Mouse (Mus musculus) liver, embryonic 15.5 days (tissue): ENCODE measurements at regions not wholly inside any gene's neighbourhood (a gene's known extent, or its start where the extent isn't known, plus 50 kb on each side); places are given as distances from the start of the nearest gene placed in this dataset.

ENCODE experiments used
- ATAC-seq: fragments of 200-750 bp; cut with Nextera tagmentation; 2 replicates; pipeline ENCODE4 v1.8.0; 2017; ENCODE audit warnings: moderate number of reproducible peaks, mild to moderate bottlenecking, moderate library complexity; ENCODE audit not compliant: insufficient read depth
- H3K27ac ChIP-seq: fragments of 300-500 bp; sonication (generic); replicated peaks from 2 replicates; pipeline ENCODE4 v1.5.1; 2015; ENCODE audit warnings: mild to moderate bottlenecking, inconsistent platforms
- H3K27me3 ChIP-seq: fragments of 300-500 bp; sonication (generic); 2 replicates; pipeline ENCODE4 v1.6.1; 2015; ENCODE audit warnings: mild to moderate bottlenecking, inconsistent platforms
- H3K36me3 ChIP-seq: fragments of 300-500 bp; sonication (generic); replicated peaks from 2 replicates; pipeline ENCODE4 v1.6.1; 2015; ENCODE audit warnings: moderate library complexity, mild to moderate bottlenecking, inconsistent platforms
- H3K4me1 ChIP-seq: fragments of 300-500 bp; sonication (generic); replicated peaks from 2 replicates; pipeline ENCODE4 v1.6.1; 2015; ENCODE audit warnings: inconsistent platforms
- H3K4me2 ChIP-seq: fragments of 300-500 bp; sonication (generic); 2 replicates; pipeline ENCODE4 v1.6.1; 2015; ENCODE audit warnings: moderate library complexity, mild to moderate bottlenecking, inconsistent platforms
- H3K4me3 ChIP-seq: fragments of 300-500 bp; sonication (generic); replicated peaks from 2 replicates; pipeline ENCODE4 v1.5.1; 2015; ENCODE audit warnings: mild to moderate bottlenecking, inconsistent platforms
- H3K9ac ChIP-seq: fragments of 300-500 bp; sonication (generic); 2 replicates; pipeline ENCODE4 v1.6.1; 2015; ENCODE audit warnings: moderate library complexity, mild to moderate bottlenecking, inconsistent platforms
- H3K9me3 ChIP-seq: fragments of 300-500 bp; sonication (generic); replicated peaks from 2 replicates; pipeline ENCODE4 v1.6.1; 2016; ENCODE audit warnings: inconsistent platforms
- WGBS: fragments of 180-500 bp; shearing (Covaris S2); methylation state at CpG from one replicate; pipeline ENCODE4 v1.1.7; 2015; ENCODE audit warnings: mixed read lengths; ENCODE audit not compliant: insufficient replicate concordance; 5-methylcytosine and 5-hydroxymethylcytosine counted together

GRCm38 (mm10) chr4:31672842-31673171 lies 291.1 kb upstream of the Map3k7 start:
- no peak overlapping the region for H3K4me3 ChIP-seq
- H3K9ac ChIP-seq: no peak overlapping the region
- H3K4me2 ChIP-seq: no peak overlapping the region
- WGBS: 62% methylated on average over 2 of the region's 2 CpGs
- H3K9me3 ChIP-seq: no peaks in the 10 kb centered on the region
- no peak for ATAC-seq
- no peak overlapping the region for H3K27ac ChIP-seq
- no peaks in the 10 kb centered on the region for H3K27me3 ChIP-seq
- H3K36me3 ChIP-seq: no peaks in the 10 kb centered on the region
- H3K4me1 ChIP-seq: no peaks in the 10 kb centered on the region

GRCm38 (mm10) chr4:31679007-31679590 lies 284.8 kb upstream of the Map3k7 start:
- H3K36me3 ChIP-seq: no peaks in the 10 kb centered on the region
- H3K4me1 ChIP-seq: no peaks in the 10 kb centered on the region
- H3K27ac ChIP-seq: no peak overlapping the region
- no peaks in the 10 kb centered on the region for H3K9me3 ChIP-seq
- no peak for ATAC-seq
- no peaks in the 10 kb centered on the region for H3K27me3 ChIP-seq
- H3K9ac ChIP-seq: no peak overlapping the region
- WGBS: 70% methylated on average over 13 of the region's 13 CpGs
- no peak overlapping the region for H3K4me2 ChIP-seq
- no peak overlapping the region for H3K4me3 ChIP-seq

GRCm38 (mm10) chr4:31680958-31681357 lies 282.9 kb upstream of the Map3k7 start:
- H3K4me1 ChIP-seq: no peaks in the 10 kb centered on the region
- H3K36me3 ChIP-seq: no peaks in the 10 kb centered on the region
- no peak for ATAC-seq
- WGBS: 45% methylated on average over 2 of the region's 2 CpGs
- H3K9me3 ChIP-seq: no peaks in the 10 kb centered on the region
- H3K27ac ChIP-seq: no peak overlapping the region
- no peak overlapping the region for H3K4me3 ChIP-seq
- H3K27me3 ChIP-seq: no peaks in the 10 kb centered on the region
- no peak overlapping the region for H3K9ac ChIP-seq
- H3K4me2 ChIP-seq: no peak overlapping the region

GRCm38 (mm10) chr4:31689083-31689482 lies 274.8 kb upstream of the Map3k7 start:
- no peak overlapping the region for H3K9ac ChIP-seq
- H3K36me3 ChIP-seq: no peaks in the 10 kb centered on the region
- H3K27me3 ChIP-seq: no peaks in the 10 kb centered on the region
- no peaks in the 10 kb centered on the region for H3K4me1 ChIP-seq
- H3K27ac ChIP-seq: no peak overlapping the region
- WGBS: 64% methylated on average over 2 of the region's 2 CpGs
- no peaks in the 10 kb centered on the region for H3K9me3 ChIP-seq
- no peak overlapping the region for H3K4me2 ChIP-seq
- no peak for ATAC-seq
- no peak overlapping the region for H3K4me3 ChIP-seq

- no peaks in the 10 kb centered on the region for H3K4me1 ChIP-seq
- H3K9ac ChIP-seq: no peak overlapping the region
- H3K4me2 ChIP-seq: no peak overlapping the region
- no peak overlapping the region for H3K4me3 ChIP-seq
- no peaks in the 10 kb centered on the region for H3K36me3 ChIP-seq
- WGBS: 46% methylated on average over 9 of the region's 9 CpGs
- H3K27me3 ChIP-seq: no peaks in the 10 kb centered on the region
- ATAC-seq: no peak
- no peaks in the 10 kb centered on the region for H3K9me3 ChIP-seq
- H3K27ac ChIP-seq: no peak overlapping the region
Measured at GRCm38 (mm10) chr4:31697769-31698505, 266.0 kb upstream of the Map3k7 start.

GRCm38 (mm10) chr4:31698506-31698782 lies 265.5 kb upstream of the Map3k7 start:
- no peak overlapping the region for H3K27ac ChIP-seq
- no peak for ATAC-seq
- no peak overlapping the region for H3K4me2 ChIP-seq
- H3K4me1 ChIP-seq: no peaks in the 10 kb centered on the region
- no peaks in the 10 kb centered on the region for H3K9me3 ChIP-seq
- H3K4me3 ChIP-seq: no peak overlapping the region
- no peaks in the 10 kb centered on the region for H3K36me3 ChIP-seq
- no peak overlapping the region for H3K9ac ChIP-seq
- H3K27me3 ChIP-seq: no peaks in the 10 kb centered on the region
- 40% methylated on average over 4 of the region's 4 CpGs for WGBS

- Histone ChIP-seq H3K27me3 (no peaks in the 10 kb centered on the region), H3K4me1 (no peaks in the 10 kb centered on the region), H3K9ac (no peak overlapping the region), H3K36me3 (no peaks in the 10 kb centered on the region), H3K4me2 (no peak overlapping the region), H3K4me3 (no peak overlapping the region), H3K9me3 (no peaks in the 10 kb centered on the region), H3K27ac (no peak overlapping the region)
- 70% methylated on average over 5 of the region's 5 CpGs for WGBS
- no peak for ATAC-seq
Measured at GRCm38 (mm10) chr4:31699296-31699695, 264.6 kb upstream of the Map3k7 start.

GRCm38 (mm10) chr4:31714054-31714651 lies 249.7 kb upstream of the Map3k7 start:
- no peak overlapping the region for H3K4me2 ChIP-seq
- H3K9me3 ChIP-seq: no peaks in the 10 kb centered on the region
- H3K4me3 ChIP-seq: no peak overlapping the region
- no peaks in the 10 kb centered on the region for H3K4me1 ChIP-seq
- 62% methylated on average over 2 of the region's 2 CpGs for WGBS
- no peak for ATAC-seq
- no peak overlapping the region for H3K27ac ChIP-seq
- no peaks in the 10 kb centered on the region for H3K27me3 ChIP-seq
- no peaks in the 10 kb centered on the region for H3K36me3 ChIP-seq
- no peak overlapping the region for H3K9ac ChIP-seq

GRCm38 (mm10) chr4:31723501-31723900 lies 240.4 kb upstream of the Map3k7 start:
- Histone ChIP-seq H3K36me3 (no peaks in the 10 kb centered on the region), H3K9ac (no peak overlapping the region), H3K4me3 (no peak overlapping the region), H3K27ac (no peak overlapping the region), H3K4me1 (no peaks in the 10 kb centered on the region), H3K9me3 (no peaks in the 10 kb centered on the region), H3K27me3 (no peaks in the 10 kb centered on the region), H3K4me2 (no peak overlapping the region)
- WGBS: 60% methylated on average over 7 of the region's 7 CpGs
- ATAC-seq: no peak

- no peak overlapping the region for H3K4me3 ChIP-seq
- no peaks in the 10 kb centered on the region for H3K4me1 ChIP-seq
- no peak for ATAC-seq
- WGBS: 45% methylated on average over 2 of the region's 2 CpGs
- H3K27ac ChIP-seq: no peak overlapping the region
- H3K9ac ChIP-seq: no peak overlapping the region
- no peaks in the 10 kb centered on the region for H3K9me3 ChIP-seq
- no peak overlapping the region for H3K4me2 ChIP-seq
- H3K36me3 ChIP-seq: no peaks in the 10 kb centered on the region
- H3K27me3 ChIP-seq: no peaks in the 10 kb centered on the region
Measured at GRCm38 (mm10) chr4:31724400-31724799, 239.5 kb upstream of the Map3k7 start.

- no peak overlapping the region for H3K27ac ChIP-seq
- ATAC-seq: no peak
- H3K27me3 ChIP-seq: no peaks in the 10 kb centered on the region
- H3K36me3 ChIP-seq: no peaks in the 10 kb centered on the region
- WGBS: 71% methylated on average over 9 of the region's 9 CpGs
- H3K4me2 ChIP-seq: no peak overlapping the region
- H3K9ac ChIP-seq: no peak overlapping the region
- no peaks in the 10 kb centered on the region for H3K9me3 ChIP-seq
- no peak overlapping the region for H3K4me3 ChIP-seq
- no peaks in the 10 kb centered on the region for H3K4me1 ChIP-seq
Measured at GRCm38 (mm10) chr4:31727498-31728148, 236.3 kb upstream of the Map3k7 start.
